13 mouse cellular contexts compared by ENCODE assay signal in the genomic region with DNA sequence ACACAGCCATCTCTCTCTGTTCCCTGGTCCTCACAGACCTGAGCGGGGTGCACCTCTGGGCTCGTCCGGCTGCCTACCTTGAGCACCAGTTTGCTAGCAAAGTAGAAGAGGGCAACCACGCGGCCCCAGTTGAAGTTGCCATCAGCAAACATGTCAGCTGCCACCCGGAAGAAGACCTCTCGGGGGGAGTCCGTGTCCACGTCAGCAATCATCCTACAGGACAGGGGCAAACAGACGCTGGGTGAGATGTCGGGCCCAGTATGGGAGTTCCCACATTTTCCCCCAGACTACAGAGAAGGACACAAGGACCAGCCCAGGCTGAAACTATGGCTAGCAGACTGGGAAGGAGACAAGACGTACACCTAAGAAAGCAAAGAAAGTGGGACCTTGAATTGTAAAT. TPM values are rescaled to one million over a fixed set of nuclear protein-coding genes. Genes with fewer than 3 reads are reported as not detected.
DNase-seq lines count a peak whose midpoint lies in the region; ATAC-seq and TF ChIP-seq lines count a peak whose summit lies in the region.
"Had no signal": no experiment of that assay in that cellular context is flagged by ENCODE, and none has a peak within 500 bp of the region (broad histone marks: within the 10 kb centered on the region; RNA-seq: fewer than 3 reads in every experiment).

No protein-coding gene starts in this region.

- H3K4me2 ChIP-seq in lung, embryonic 15.5 days: peak overlapping the region; percentile 71
- H3K4me2 ChIP-seq in embryonic facial prominence, embryonic 15.5 days (replicated peaks): peak overlapping the region; percentile 73; the same call in 1 of the 2 replicates
- peak overlapping the region; percentile 95; the same call in 1 of the 2 replicates for H3K4me2 ChIP-seq in midbrain, postnatal 0 days (ENCODE audit: low read depth, low read length, poor library complexity, severe bottlenecking)

- WGBS in lung, embryonic 15.5 days: 89% methylated on average over 12 of the region's 12 CpGs
- 94% methylated on average over 12 of the region's 12 CpGs for WGBS in embryonic facial prominence, embryonic 15.5 days
- 93% methylated on average over 12 of the region's 12 CpGs for WGBS in limb, embryonic 10.5 days
- WGBS in midbrain, postnatal 0 days: 96% methylated on average over 12 of the region's 12 CpGs

- TF ChIP-seq CTCF in midbrain, postnatal 0 days (IDR thresholded peaks at IDR 0.05): no peak

- no peaks in the 10 kb centered on the region for H3K27me3 ChIP-seq in lung, embryonic 15.5 days
- H3K27me3 ChIP-seq in embryonic facial prominence, embryonic 15.5 days: no peaks in the 10 kb centered on the region
- no peaks in the 10 kb centered on the region for H3K27me3 ChIP-seq in limb, embryonic 10.5 days (ENCODE audit: low read depth, poor library complexity, severe bottlenecking)
- no peaks in the 10 kb centered on the region for H3K27me3 ChIP-seq in midbrain, postnatal 0 days (ENCODE audit: insufficient read depth, low read length)
- H3K27me3 ChIP-seq: Patski had no signal

- no peaks in the 10 kb centered on the region for H3K9me3 ChIP-seq in lung, embryonic 15.5 days
- H3K9me3 ChIP-seq in embryonic facial prominence, embryonic 15.5 days (replicated peaks): no peaks in the 10 kb centered on the region
- H3K9me3 ChIP-seq in limb, embryonic 10.5 days (replicated peaks): no peaks in the 10 kb centered on the region
- H3K9me3 ChIP-seq in midbrain, postnatal 0 days (ENCODE audit: low read length): no peaks in the 10 kb centered on the region

- H3K9ac ChIP-seq in lung, embryonic 15.5 days: no peak overlapping the region
- peak overlapping the region; percentile 59 for H3K9ac ChIP-seq in embryonic facial prominence, embryonic 15.5 days
- no peak overlapping the region for H3K9ac ChIP-seq in midbrain, postnatal 0 days (replicated peaks; ENCODE audit: low read length, poor library complexity, severe bottlenecking)

- no peak overlapping the region for H3K27ac ChIP-seq in lung, embryonic 15.5 days
- no peak overlapping the region for H3K27ac ChIP-seq in embryonic facial prominence, embryonic 15.5 days (replicated peaks)
- H3K27ac ChIP-seq in limb, embryonic 10.5 days: no peak overlapping the region
- H3K27ac ChIP-seq in midbrain, postnatal 0 days (ENCODE audit: low read depth, low read length): no peak overlapping the region
- H3K27ac ChIP-seq: stomach, postnatal 0 days had no signal

- peaks cover 37% of the 10 kb centered on the region for H3K4me1 ChIP-seq in lung, embryonic 15.5 days
- H3K4me1 ChIP-seq in embryonic facial prominence, embryonic 15.5 days: peaks cover 35% of the 10 kb centered on the region
- peaks cover 41% of the 10 kb centered on the region for H3K4me1 ChIP-seq in limb, embryonic 10.5 days
- peaks cover 5% of the 10 kb centered on the region; the same call in 1 of the 2 replicates for H3K4me1 ChIP-seq in midbrain, postnatal 0 days (ENCODE audit: insufficient read depth, low read length)

- no peak for DNase-seq in lung, postnatal 36 days
- no peak for DNase-seq in limb, embryonic 10.5 days (ENCODE audit: low spot score)
- DNase-seq in midbrain, postnatal 0 days (ENCODE audit: low spot score): no peak
- DNase-seq in cerebellum, adult 9-10 months: no peak
- no peak for DNase-seq in kidney, adult 8-10 months
- DNase-seq in kidney, postnatal 14 days: no peak

- no peak for ATAC-seq in lung, embryonic 15.5 days (ENCODE audit: borderline replicate concordance, extremely low read depth, low FRiP score, low TSS enrichment)
- ATAC-seq in embryonic facial prominence, embryonic 15.5 days (ENCODE audit: insufficient number of reproducible peaks, low FRiP score, low TSS enrichment, low read depth): no peak
- ATAC-seq in midbrain, postnatal 0 days (ENCODE audit: low FRiP score): no peak
- ATAC-seq: Patski had no signal

- H3K4me3 ChIP-seq in lung, embryonic 15.5 days: 0 out of 2 replicates have a peak overlapping the region, but pooled peaks have one; percentile 83
- peak overlapping the region; percentile 71 for H3K4me3 ChIP-seq in embryonic facial prominence, embryonic 15.5 days (replicated peaks)
- H3K4me3 ChIP-seq in limb, embryonic 10.5 days: peak overlapping the region; percentile 92; the same call in 1 of the 2 replicates
- no peak overlapping the region for H3K4me3 ChIP-seq in midbrain, postnatal 0 days (ENCODE audit: low read depth, low read length)

- H3K36me3 ChIP-seq in lung, embryonic 15.5 days: peaks cover 30% of the 10 kb centered on the region
- peaks cover 28% of the 10 kb centered on the region for H3K36me3 ChIP-seq in embryonic facial prominence, embryonic 15.5 days
- H3K36me3 ChIP-seq in limb, embryonic 10.5 days: peaks cover 49% of the 10 kb centered on the region
- H3K36me3 ChIP-seq in midbrain, postnatal 0 days (ENCODE audit: insufficient read depth, low read length): peaks cover 19% of the 10 kb centered on the region

RNA-seq across cellular contexts. Expression of gene Bax, which starts 1.6 kb away (rescaled TPM):
- polyA plus RNA-seq in lung, embryonic 15.5 days (2015; fragmentation: Nextera tagmentation; extraction: Ambion mirVana): 161 and 176 TPM in 2 replicates
- 156 and 158 TPM in 2 replicates for polyA plus RNA-seq in embryonic facial prominence, embryonic 15.5 days (2015; fragmentation: Nextera tagmentation; extraction: Ambion mirVana)
- 248 and 297 TPM in 2 replicates for polyA plus RNA-seq in limb, embryonic 10.5 days (2016; fragmentation: Nextera tagmentation; extraction: Ambion mirVana)
- 119 and 144 TPM in 2 replicates for total RNA-seq in midbrain, postnatal 0 days (2014; rRNA removed)
- polyA plus RNA-seq in midbrain, postnatal 0 days (2015; fragmentation: Nextera tagmentation; extraction: Ambion mirVana): 254 and 258 TPM in 2 replicates

RNA-seq across cellular contexts. Expression of gene Ftl1, which starts 5.4 kb away (rescaled TPM):
- polyA plus RNA-seq in lung, embryonic 15.5 days (2015; fragmentation: Nextera tagmentation; extraction: Ambion mirVana): 5,197 and 5,279 TPM in 2 replicates
- 4,629 and 4,755 TPM in 2 replicates for polyA plus RNA-seq in embryonic facial prominence, embryonic 15.5 days (2015; fragmentation: Nextera tagmentation; extraction: Ambion mirVana)
- polyA plus RNA-seq in limb, embryonic 10.5 days (2016; fragmentation: Nextera tagmentation; extraction: Ambion mirVana): 5,063 and 5,416 TPM in 2 replicates
- 2,165 and 2,428 TPM in 2 replicates for total RNA-seq in midbrain, postnatal 0 days (2014; rRNA removed)
- 4,797 and 5,109 TPM in 2 replicates for polyA plus RNA-seq in midbrain, postnatal 0 days (2015; fragmentation: Nextera tagmentation; extraction: Ambion mirVana)

RNA-seq across cellular contexts. Expression of gene Tulp2, which starts 16.6 kb away (rescaled TPM):
- polyA plus RNA-seq in lung, embryonic 15.5 days (2015; fragmentation: Nextera tagmentation; extraction: Ambion mirVana): 0.33 and 0.74 TPM in 2 replicates
- 1.1 and 1.8 TPM in 2 replicates for polyA plus RNA-seq in embryonic facial prominence, embryonic 15.5 days (2015; fragmentation: Nextera tagmentation; extraction: Ambion mirVana)
- 1.8 and 2.2 TPM in 2 replicates for polyA plus RNA-seq in limb, embryonic 10.5 days (2016; fragmentation: Nextera tagmentation; extraction: Ambion mirVana)
- not detected in 2 replicates for total RNA-seq in midbrain, postnatal 0 days (2014; rRNA removed)
- 0.37 and 0.67 TPM in 2 replicates for polyA plus RNA-seq in midbrain, postnatal 0 days (2015; fragmentation: Nextera tagmentation; extraction: Ambion mirVana)
- total RNA-seq: granulocyte monocyte progenitor cell, adult 5-6 weeks had no signal

RNA-seq across cellular contexts. Expression of gene Gm45808, which starts 21.5 kb away (rescaled TPM):
- not detected in 2 replicates for polyA plus RNA-seq in lung, embryonic 15.5 days (2015; fragmentation: Nextera tagmentation; extraction: Ambion mirVana)
- not detected in 2 replicates for polyA plus RNA-seq in embryonic facial prominence, embryonic 15.5 days (2015; fragmentation: Nextera tagmentation; extraction: Ambion mirVana)
- not detected in 2 replicates for polyA plus RNA-seq in limb, embryonic 10.5 days (2016; fragmentation: Nextera tagmentation; extraction: Ambion mirVana)
- total RNA-seq in midbrain, postnatal 0 days (2014; rRNA removed): 0.52 and 1.6 TPM in 2 replicates
- not detected in 2 replicates for polyA plus RNA-seq in midbrain, postnatal 0 days (2015; fragmentation: Nextera tagmentation; extraction: Ambion mirVana)
- total RNA-seq: granulocyte monocyte progenitor cell, adult 5-6 weeks had no signal
- polyA plus RNA-seq: cortical plate, adult 2 months; large intestine, adult 2 months; Patski; stomach, postnatal 0 days had no signal

RNA-seq across cellular contexts. Expression of gene Dhdh, which starts 23.5 kb away (rescaled TPM):
- 2.8 and 3.4 TPM in 2 replicates for polyA plus RNA-seq in lung, embryonic 15.5 days (2015; fragmentation: Nextera tagmentation; extraction: Ambion mirVana)
- polyA plus RNA-seq in embryonic facial prominence, embryonic 15.5 days (2015; fragmentation: Nextera tagmentation; extraction: Ambion mirVana): 4.4 and 5.1 TPM in 2 replicates
- polyA plus RNA-seq in limb, embryonic 10.5 days (2016; fragmentation: Nextera tagmentation; extraction: Ambion mirVana): 4.9 and 5.8 TPM in 2 replicates
- total RNA-seq in midbrain, postnatal 0 days (2014; rRNA removed): 4.3 TPM in 2 replicates
- 5.5 and 6.1 TPM in 2 replicates for polyA plus RNA-seq in midbrain, postnatal 0 days (2015; fragmentation: Nextera tagmentation; extraction: Ambion mirVana)
